Mouse (Mus musculus): ENCODE results near the gene Amy2a4.
"Not testable (repeated sequence)": the region's sequence is repeated elsewhere in the genome, so short reads cannot be mapped to it uniquely, and the experiment has no call there.

DNA sequence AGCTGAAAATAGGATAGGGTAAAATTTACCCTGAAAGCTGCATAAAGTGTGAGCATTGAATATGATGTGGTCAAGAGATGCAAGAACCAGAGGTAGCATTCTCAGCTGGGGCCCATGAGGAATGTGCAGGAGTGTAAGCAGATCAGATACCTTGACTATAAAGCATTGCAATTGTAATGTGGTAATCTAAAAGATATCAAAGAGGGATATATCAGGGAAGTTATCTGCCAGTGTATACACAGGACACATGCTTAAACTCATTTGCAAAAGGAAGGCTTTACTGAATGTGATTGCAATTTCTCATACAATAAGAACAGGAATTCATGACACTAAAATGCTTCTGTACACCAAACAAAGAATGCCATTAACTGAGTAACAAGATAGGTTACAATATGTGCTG, 11.7 kb downstream of the Amy2a4 start:
- TF ChIP-seq CTCF (IDR thresholded peaks at IDR 0.05; ENCODE audit: borderline replicate concordance, extremely low read depth, insufficient read depth, insufficient read length); POLR2A (IDR thresholded peaks at IDR 0.05; ENCODE audit: borderline replicate concordance, extremely low read depth, insufficient read depth, insufficient read length, poor library complexity, severe bottlenecking): not testable (repeated sequence)

Data from brain, embryonic 14.5 days (tissue).